Mouse (Mus musculus) CH12.LX (cell line): ENCODE measurements around the gene Trmt61a. TPM values are rescaled to one million over a fixed set of nuclear protein-coding genes. Genes with fewer than 3 reads are reported as not detected.

Experiments used
- DNase-seq: peaks from one replicate; pipeline ENCODE4 v3.0.0-alpha.2; 2013; ENCODE audit errors: extremely low read depth
- H3K27ac ChIP-seq: 2 replicates; pipeline ENCODE4 v1.5.1; 2012; ENCODE audit warnings: low read depth, mild to moderate bottlenecking, control low read depth, moderate library complexity; ENCODE audit not compliant: insufficient read depth
- H3K27me3 ChIP-seq: replicated peaks from 2 replicates; pipeline ENCODE3; 2012; ENCODE audit warnings: inconsistent platforms
- H3K36me3 ChIP-seq, 2 experiments: replicated peaks in 1 of 2; 2 replicates each; pipeline versions ENCODE3 to v1.6.1; 2012; ENCODE audit warnings: inconsistent platforms in 1 of 2, low read length in 1 of 2, mild to moderate bottlenecking in 1 of 2, mixed read lengths in 1 of 2, moderate library complexity in 1 of 2; ENCODE audit not compliant: control insufficient read depth in 1 of 2, insufficient read depth in 1 of 2
- H3K4me1 ChIP-seq, 2 experiments: 2 replicates each; pipeline ENCODE4 v1.6.1; 2012; ENCODE audit warnings: inconsistent platforms in 1 of 2, moderate library complexity in 1 of 2; ENCODE audit not compliant: insufficient read depth in 2 of 2, control insufficient read depth in 1 of 2
- H3K4me2 ChIP-seq: 2 replicates; pipeline ENCODE4 v1.6.1; 2012; ENCODE audit warnings: low read depth, mild to moderate bottlenecking, control low read depth; ENCODE audit not compliant: poor library complexity, insufficient read depth, severe bottlenecking
- H3K4me3 ChIP-seq, 3 experiments: fragments of 150-350 bp in 1 of 3; sonication (generic) in 1 of 3; replicated peaks in 1 of 3; 2 replicates each; pipeline versions ENCODE3 to v1.5.1; 2011 to 2012; ENCODE audit warnings: low read depth in 2 of 3, low read length in 2 of 3, mild to moderate bottlenecking in 2 of 3, moderate library complexity in 2 of 3, control low read depth in 1 of 3, improper control_type of control experiment in 1 of 3, inconsistent platforms in 1 of 3, mixed read lengths in 1 of 3; ENCODE audit not compliant: poor library complexity in 1 of 3
- H3K79me2 ChIP-seq: replicated peaks from 2 replicates; pipeline ENCODE4 v1.6.1; 2012; ENCODE audit warnings: mild to moderate bottlenecking, moderate library complexity; ENCODE audit not compliant: control insufficient read depth, poor library complexity, insufficient read depth, severe bottlenecking; ENCODE audit errors: extremely low read depth
- H3K9ac ChIP-seq: 2 replicates; pipeline ENCODE4 v1.6.1; 2012; ENCODE audit warnings: low read depth, mild to moderate bottlenecking, control low read depth, moderate library complexity; ENCODE audit not compliant: insufficient read depth
- H3K9me3 ChIP-seq: replicated peaks from 2 replicates; pipeline ENCODE3; 2012; ENCODE audit warnings: low read length, inconsistent platforms, mixed read lengths
- BHLHE40 ChIP-seq: IDR thresholded peaks from 2 replicates; pipeline ENCODE4 v1.6.1; 2011; ENCODE audit warnings: mild to moderate bottlenecking, low read depth, low read length, improper control_type of control experiment
- CHD1 ChIP-seq: IDR thresholded peaks from 2 replicates; pipeline ENCODE4 v1.6.1; 2012; ENCODE audit warnings: low read depth, low read length, improper control_type of control experiment, inconsistent platforms
- CHD2 ChIP-seq: IDR thresholded peaks from 2 replicates; pipeline ENCODE4 v1.6.1; 2011; ENCODE audit warnings: low read length, improper control_type of control experiment
- E2F4 ChIP-seq: IDR thresholded peaks from 2 replicates; pipeline ENCODE4 v1.6.1; 2011; ENCODE audit warnings: low read depth, low read length, improper control_type of control experiment; ENCODE audit not compliant: insufficient replicate concordance
- ELF1 ChIP-seq: IDR thresholded peaks from 2 replicates; pipeline ENCODE4 v1.6.1; 2014; ENCODE audit warnings: low read depth, mild to moderate bottlenecking, inconsistent platforms, low read length, improper control_type of control experiment
- ETS1 ChIP-seq: conservative IDR thresholded peaks from 2 replicates; pipeline ENCODE4 v1.6.1; 2012; ENCODE audit warnings: low read depth, mild to moderate bottlenecking, inconsistent platforms, low read length, improper control_type of control experiment, moderate library complexity
- IRF4 ChIP-seq: IDR thresholded peaks from 2 replicates; pipeline ENCODE4 v1.6.1; 2014; ENCODE audit warnings: low read depth, mild to moderate bottlenecking, inconsistent platforms, low read length, improper control_type of control experiment
- JUND ChIP-seq: conservative IDR thresholded peaks from 2 replicates; pipeline ENCODE4 v1.6.1; 2011; ENCODE audit warnings: low read depth, low read length, improper control_type of control experiment
- MAFK ChIP-seq: IDR thresholded peaks from 2 replicates; pipeline ENCODE4 v1.6.1; 2011; ENCODE audit warnings: low read length, improper control_type of control experiment; ENCODE audit not compliant: insufficient replicate concordance
- MAX ChIP-seq: IDR thresholded peaks from 2 replicates; pipeline ENCODE4 v1.6.1; 2011; ENCODE audit warnings: low read length, improper control_type of control experiment
- MYC ChIP-seq: IDR thresholded peaks from 2 replicates; pipeline ENCODE4 v1.6.1; 2011; ENCODE audit warnings: low read depth, mild to moderate bottlenecking, improper control_type of control experiment, low read length
- NELFE ChIP-seq: IDR thresholded peaks from 2 replicates; pipeline ENCODE4 v1.6.1; 2011; ENCODE audit warnings: low read depth, low read length, improper control_type of control experiment
- PAX5 ChIP-seq: IDR thresholded peaks from 2 replicates; pipeline ENCODE4 v1.6.1; 2012; ENCODE audit warnings: low read length, inconsistent platforms, mixed read lengths
- POLR2A ChIP-seq: IDR thresholded peaks from 2 replicates; pipeline ENCODE4 v1.6.1; 2011; ENCODE audit warnings: low read depth, mild to moderate bottlenecking, improper control_type of control experiment, low read length
- POLR2AphosphoS2 ChIP-seq: IDR thresholded peaks from 2 replicates; pipeline ENCODE4 v1.6.1; 2011; ENCODE audit warnings: low read depth, low read length, improper control_type of control experiment
- RCOR1 ChIP-seq: conservative IDR thresholded peaks from 2 replicates; pipeline ENCODE4 v1.6.1; 2012; ENCODE audit warnings: low read depth, mild to moderate bottlenecking, inconsistent platforms, low read length, improper control_type of control experiment
- SIN3A ChIP-seq: IDR thresholded peaks from 2 replicates; pipeline ENCODE4 v1.6.1; 2012; ENCODE audit warnings: low read length, improper control_type of control experiment, inconsistent platforms
- TBP ChIP-seq: conservative IDR thresholded peaks from 2 replicates; pipeline ENCODE4 v1.6.1; 2011; ENCODE audit warnings: low read depth, low read length, improper control_type of control experiment
- TCF12 ChIP-seq: IDR thresholded peaks from 2 replicates; pipeline ENCODE4 v1.6.1; 2014; ENCODE audit warnings: low read depth, mild to moderate bottlenecking, inconsistent platforms, low read length, improper control_type of control experiment
- USF1 ChIP-seq: IDR thresholded peaks from 2 replicates; pipeline ENCODE4 v1.6.1; 2014; ENCODE audit warnings: low read depth, mild to moderate bottlenecking, inconsistent platforms, low read length, improper control_type of control experiment
- ZMIZ1 ChIP-seq: IDR thresholded peaks from 2 replicates; pipeline ENCODE4 v1.6.1; 2012; ENCODE audit warnings: low read depth, mild to moderate bottlenecking, inconsistent platforms, low read length, improper control_type of control experiment
- ZNF384 ChIP-seq: IDR thresholded peaks from 2 replicates; pipeline ENCODE4 v1.6.1; 2012; ENCODE audit warnings: low read depth, low read length, improper control_type of control experiment, inconsistent platforms
- dilution Hi-C: fragments of 300-500 bp; cut with MboI; formaldehyde crosslinking; loops from 2 replicates; pipeline ENCODE4 v1.14.3; 2020; ENCODE audit warnings: low sequenced_read_pairs; ENCODE audit not compliant: extremely low pct_unique_long_range_greater_than_20kb, extremely low pct_ligation_motif_present
- in situ Hi-C: fragments of 300-500 bp; cut with MboI; formaldehyde crosslinking; loops from 3 replicates; pipeline ENCODE4 v1.14.3; 2019; ENCODE audit warnings: low sequenced_read_pairs, low pct_ligation_motif_present, low pct_unique_long_range_greater_than_20kb, mixed read lengths
- polyA plus RNA-seq: library from polyadenylated mRNA; unstranded; fragments of >175 nt; gene quantifications from 2 replicates; pipeline ENCODE4 v1.2.1, GENCODE M21; 2012; ENCODE audit warnings: low read depth; ENCODE audit not compliant: insufficient read length
- total RNA-seq, 2 experiments: library from RNA; depleted of rRNA; stranded (reverse); fragments of 300-350 nt in 1 of 2; fragments of >200 nt in 1 of 2; gene quantifications; 2 replicates each; pipeline ENCODE4 v1.2.3; 2012 to 2014

The Trmt61a gene
- total and polyA plus RNA-seq, 3 experiments = 21.8 to 37.4 (median 34.1) TPM

- Histone ChIP-seq H3K27me3 (no peaks in the 10 kb centered on the region), H3K36me3 (no peaks in the 10 kb centered on the region), H3K27ac (no peak overlapping the region), H3K4me1 (peaks cover 15 to 49% of the 10 kb centered on the region in 2 experiments), H3K9ac (no peak overlapping the region), H3K4me2 (no peak overlapping the region)
- in situ Hi-C loops = no loop called here
- TF ChIP-seq POLR2AphosphoS2 = no peak
- TF ChIP-seq CHD2 = no peak
- TF ChIP-seq ZNF384 = no peak
- no peak for TF ChIP-seq USF1
- no peak for TF ChIP-seq SIN3A
- no peak for TF ChIP-seq POLR2A
- no peak for TF ChIP-seq IRF4
- TF ChIP-seq E2F4 = no peak
- no peak for TF ChIP-seq ELF1
- TF ChIP-seq MAX = no peak
- TF ChIP-seq RCOR1 = no peak
- no peak for TF ChIP-seq JUND
- no peak for TF ChIP-seq ETS1
- no peak for TF ChIP-seq ZMIZ1
- TF ChIP-seq, all 38 proteins: peak for 0
- dilution Hi-C loops = no loop called here
- H3K79me2 ChIP-seq = no peaks in the 10 kb centered on the region
- DNase-seq = no peak
- H3K9me3 ChIP-seq = peaks cover 11% of the 10 kb centered on the region
- H3K4me3 ChIP-seq = no peak overlapping the region
Observed at GRCm38 (mm10) chr12:111670976-111671375, 6.9 kb upstream of the Trmt61a start.

- Histone ChIP-seq H3K9me3 (peaks cover 11% of the 10 kb centered on the region), H3K27me3 (no peaks in the 10 kb centered on the region), H3K27ac (no peak overlapping the region), H3K4me3 (no peak overlapping the region), H3K36me3 (no peaks in the 10 kb centered on the region), H3K79me2 (no peaks in the 10 kb centered on the region), H3K9ac (no peak overlapping the region), H3K4me2 (no peak overlapping the region), H3K4me1 (peaks cover 18 to 53% of the 10 kb centered on the region in 2 experiments)
- dilution Hi-C loops = no loop called here
- in situ Hi-C loops = no loop called here
- no peak for DNase-seq
- TF ChIP-seq CHD1 (no peak), USF1 (no peak), E2F4 (no peak), TCF12 (no peak), NELFE (no peak), BHLHE40 (no peak), PAX5 (no peak), POLR2A (no peak), MYC (no peak), TBP (no peak), RCOR1 (no peak), MAFK (no peak), ETS1 (no peak), ZMIZ1 (no peak), ZNF384 (no peak), JUND (no peak)
Observed at GRCm38 (mm10) chr12:111671431-111671902, 6.4 kb upstream of the Trmt61a start.
